Mouse (Mus musculus): Measurements from ENCODE around the gene Dupd1.
"Not testable (repeated sequence)": the region's sequence is repeated elsewhere in the genome, so short reads cannot be mapped to it uniquely, and the experiment has no call there.

The Dupd1 gene

GRCm38 (mm10) chr14:21670422-21671006 is 43.9 kb downstream of the Dupd1 start:
- not testable (repeated sequence) for DNase-seq

- no peak for DNase-seq
These were observed 44.5 kb downstream of the Dupd1 start for GRCm38 (mm10) chr14:21669633-21670421.

GRCm38 (mm10) chr14:21669218-21669617 is 45.2 kb downstream of the Dupd1 start:
- DNase-seq: no peak

GRCm38 (mm10) chr14:21662465-21663142 is 51.8 kb downstream of the Dupd1 start:
- no peak for DNase-seq

- DNase-seq: peak in 1 of 2 experiments; percentile 53
These were observed 54.7 kb downstream of the Dupd1 start for GRCm38 (mm10) chr14:21659652-21660051.

- DNase-seq: no peak
These were observed 55.2 kb downstream of the Dupd1 start for GRCm38 (mm10) chr14:21659155-21659554.

GRCm38 (mm10) chr14:21653813-21654212 is 60.6 kb downstream of the Dupd1 start:
- DNase-seq: no peak

- no peak for DNase-seq
These were observed 73.5 kb downstream of the Dupd1 start for GRCm38 (mm10) chr14:21640806-21641435.

GRCm38 (mm10) chr14:21636548-21636947 is 77.8 kb downstream of the Dupd1 start:
- DNase-seq: no peak

- DNase-seq: no peak
These were observed 82.6 kb downstream of the Dupd1 start for GRCm38 (mm10) chr14:21631665-21632200.
